Mouse (Mus musculus) liver, embryonic 14.5 days (tissue): ENCODE measurements around the gene Tlr6. TPM values are rescaled to one million over a fixed set of nuclear protein-coding genes. Genes with fewer than 3 reads are reported as not detected.

Source experiments
- ATAC-seq: fragments of 200-750 bp; cut with Nextera tagmentation; 2 replicates; pipeline ENCODE4 v1.8.0; 2017; ENCODE audit warnings: moderate number of reproducible peaks, mild to moderate bottlenecking, moderate library complexity; ENCODE audit not compliant: insufficient read depth
- DNase-seq, 3 experiments: peaks; one replicate each; pipeline ENCODE4 v3.0.0-alpha.2; 2012 to 2013; ENCODE audit warnings: low read depth in 3 of 3, low spot score in 3 of 3
- H3K27ac ChIP-seq: fragments of 300-500 bp; sonication (generic); 2 replicates; pipeline ENCODE4 v1.5.1; 2014; ENCODE audit warnings: moderate library complexity, mild to moderate bottlenecking, control low read depth, inconsistent platforms
- H3K27me3 ChIP-seq: fragments of 300-500 bp; sonication (generic); 2 replicates; pipeline ENCODE4 v1.6.1; 2014; ENCODE audit warnings: mild to moderate bottlenecking, low read length, moderate library complexity; ENCODE audit not compliant: control insufficient read depth, insufficient read depth
- H3K36me3 ChIP-seq: fragments of 300-500 bp; sonication (generic); replicated peaks from 2 replicates; pipeline ENCODE4 v1.6.1; 2014; ENCODE audit warnings: low read depth; ENCODE audit not compliant: control insufficient read depth, insufficient read depth
- H3K4me1 ChIP-seq, 2 experiments: fragments of 200-500 bp in 1 of 2; fragments of 300-500 bp in 1 of 2; sonication (generic) in 1 of 2; replicated peaks; 2 replicates each; pipeline ENCODE4 v1.6.1; 2012 to 2014; ENCODE audit warnings: antibody characterized with exemption in 1 of 2, inconsistent platforms in 1 of 2, low read length in 1 of 2; ENCODE audit not compliant: control insufficient read depth in 2 of 2, insufficient read depth in 2 of 2
- H3K4me2 ChIP-seq: fragments of 300-500 bp; sonication (generic); 2 replicates; pipeline ENCODE4 v1.6.1; 2014; ENCODE audit warnings: low read depth, mild to moderate bottlenecking, control low read depth, moderate library complexity
- H3K4me3 ChIP-seq, 2 experiments: fragments of 200-500 bp in 1 of 2; fragments of 300-500 bp in 1 of 2; sonication (generic) in 1 of 2; 2 replicates each; pipeline ENCODE4 v1.5.1; 2012 to 2014; ENCODE audit warnings: low read depth in 2 of 2, low read length in 2 of 2, mild to moderate bottlenecking in 2 of 2, control low read depth in 1 of 2, inconsistent platforms in 1 of 2, moderate library complexity in 1 of 2; ENCODE audit not compliant: insufficient read depth in 1 of 2
- H3K9ac ChIP-seq: fragments of 300-500 bp; sonication (generic); replicated peaks from 2 replicates; pipeline ENCODE4 v1.6.1; 2014; ENCODE audit warnings: mild to moderate bottlenecking, control low read depth, moderate library complexity
- H3K9me3 ChIP-seq: fragments of 300-500 bp; sonication (generic); 2 replicates; pipeline ENCODE4 v1.6.1; 2016; ENCODE audit warnings: low read length, mixed read lengths; ENCODE audit not compliant: control insufficient read depth
- CTCF ChIP-seq: IDR thresholded peaks from 2 replicates; pipeline ENCODE4 v1.5.1; 2016; ENCODE audit warnings: antibody characterized with exemption, low read depth, control low read depth
- EP300 ChIP-seq: IDR thresholded peaks from 2 replicates; pipeline ENCODE4 v1.6.1; 2016; ENCODE audit warnings: antibody characterized with exemption, low read depth
- WGBS: fragments of 180-500 bp; shearing (Covaris S2); extraction: QIAGEN DNeasy Blood & Tissue Kit; methylation state at CpG from one replicate; pipeline ENCODE4 v1.1.7; 2014; ENCODE audit not compliant: insufficient replicate concordance; 5-methylcytosine and 5-hydroxymethylcytosine counted together
- polyA plus RNA-seq, 2 experiments: library from polyadenylated mRNA; depleted of rRNA in 1 of 2; stranded (reverse) in 1 of 2; unstranded in 1 of 2; fragments of >200 nt; fragmentation: Nextera tagmentation in 1 of 2; extraction: Ambion mirVana in 1 of 2; gene quantifications; 2 replicates each; pipeline versions ENCODE4 v1.2.1 to v1.2.3; 2012 to 2014

The Tlr6 gene
- polyA plus RNA-seq (2012; rRNA removed) (0.39 and 0.57 TPM in 2 replicates), polyA plus RNA-seq (2014; fragmentation: Nextera tagmentation; extraction: Ambion mirVana) (0.33 and 0.39 TPM in 2 replicates)

- 51% methylated on average over 13 of the region's 13 CpGs for WGBS
- no peak within 1 kb of the TSS for H3K4me3 ChIP-seq
Measured at GRCm38 (mm10) chr5:64959843-64960230, at the start of gene Tlr6. Tlr6 (minus strand) TSS chr5:64960097.

GRCm38 (mm10) chr5:65006011-65006491 is 46.2 kb upstream of the Tlr6 start:
- Histone ChIP-seq H3K9me3 (no peaks in the 10 kb centered on the region), H3K9ac (no peak overlapping the region), H3K36me3 (no peaks in the 10 kb centered on the region), H3K4me1 (no peaks in the 10 kb centered on the region), H3K27ac (no peak overlapping the region), H3K4me2 (no peak overlapping the region), H3K4me3 (no peak overlapping the region), H3K27me3 (no peaks in the 10 kb centered on the region)
- WGBS: 39% methylated on average over 4 of the region's 4 CpGs
- no peak for ATAC-seq
- TF ChIP-seq CTCF (no peak), EP300 (no peak)
- DNase-seq: no peak

More at GRCm38 (mm10) chr5:64959843-64960230, at the start of gene Tlr6:
- ATAC-seq (no peak), DNase-seq (no peak)
- Histone ChIP-seq H3K4me1 (peaks cover 0 to 6% of the 10 kb centered on the region in 2 experiments; a peak in 2 of 4 replicates), H3K4me2 (peak within 1 kb of the TSS; percentile 19), H3K36me3 (no peaks in the 10 kb centered on the region), H3K27me3 (no peaks in the 10 kb centered on the region), H3K9me3 (no peaks in the 10 kb centered on the region), H3K9ac (no peak within 1 kb of the TSS), H3K27ac (no peak within 1 kb of the TSS)
- no peak for TF ChIP-seq EP300
- no peak for TF ChIP-seq CTCF

GRCm38 (mm10) chr5:65005251-65005650 is 45.4 kb upstream of the Tlr6 start:
- ATAC-seq: no peak
- TF ChIP-seq EP300: no peak
- TF ChIP-seq CTCF: no peak
- Histone ChIP-seq H3K27me3 (no peaks in the 10 kb centered on the region), H3K27ac (no peak overlapping the region), H3K4me1 (no peaks in the 10 kb centered on the region), H3K4me3 (no peak overlapping the region), H3K9me3 (no peaks in the 10 kb centered on the region), H3K4me2 (no peak overlapping the region), H3K36me3 (no peaks in the 10 kb centered on the region), H3K9ac (no peak overlapping the region)
- no peak for DNase-seq
- WGBS: 63% methylated on average over 4 of the region's 4 CpGs

- no peaks in the 10 kb centered on the region for H3K4me1 ChIP-seq
- TF ChIP-seq EP300 (no peak), CTCF (no peak)
- H3K9ac ChIP-seq: no peak overlapping the region
- no peaks in the 10 kb centered on the region for H3K27me3 ChIP-seq
- DNase-seq: no peak
- H3K27ac ChIP-seq: no peak overlapping the region
- WGBS: 56% methylated on average over 7 of the region's 7 CpGs
- ATAC-seq: no peak
- no peak overlapping the region for H3K4me3 ChIP-seq
- no peaks in the 10 kb centered on the region for H3K36me3 ChIP-seq
- H3K4me2 ChIP-seq: no peak overlapping the region
- H3K9me3 ChIP-seq: no peaks in the 10 kb centered on the region
Measured at GRCm38 (mm10) chr5:65003946-65004535, 44.1 kb upstream of the Tlr6 start.

- H3K4me3 ChIP-seq: no peak overlapping the region
- 51% methylated on average over 10 of the region's 10 CpGs for WGBS
Measured at GRCm38 (mm10) chr5:65002940-65003824, 43.3 kb upstream of the Tlr6 start.

More at GRCm38 (mm10) chr5:65002940-65003824, 43.3 kb upstream of the Tlr6 start:
- TF ChIP-seq CTCF: no peak
- Histone ChIP-seq H3K27ac (no peak overlapping the region), H3K27me3 (no peaks in the 10 kb centered on the region), H3K4me2 (no peak overlapping the region), H3K36me3 (no peaks in the 10 kb centered on the region), H3K4me1 (no peaks in the 10 kb centered on the region), H3K9ac (no peak overlapping the region), H3K9me3 (no peaks in the 10 kb centered on the region)
- no peak for ATAC-seq
- DNase-seq: peak in 1 of 3 experiments; percentile 3
